Mouse (Mus musculus) heart, embryonic 16.5 days (tissue): ENCODE data around the gene Hoxb9. TPM values are rescaled to one million over a fixed set of nuclear protein-coding genes. Genes with fewer than 3 reads are reported as not detected.

ENCODE experiments used
- ATAC-seq: fragments of 200-750 bp; cut with Nextera tagmentation; replicated peaks from 2 replicates; pipeline ENCODE4 v1.8.0; 2017; ENCODE audit warnings: moderate number of reproducible peaks; ENCODE audit not compliant: insufficient read depth, low FRiP score; ENCODE audit errors: extremely low read depth
- H3K27ac ChIP-seq: fragments of 300-500 bp; sonication (generic); 2 replicates; pipeline ENCODE4 v1.5.1; 2014; ENCODE audit warnings: mild to moderate bottlenecking, low read length, control low read depth, moderate library complexity
- H3K27me3 ChIP-seq: fragments of 300-500 bp; sonication (generic); 2 replicates; pipeline ENCODE4 v1.6.1; 2014; ENCODE audit warnings: low read length, mixed read lengths; ENCODE audit not compliant: control insufficient read depth, insufficient read depth
- H3K36me3 ChIP-seq: fragments of 300-500 bp; sonication (generic); 2 replicates; pipeline ENCODE4 v1.6.1; 2014; ENCODE audit not compliant: control insufficient read depth, insufficient read depth
- H3K4me1 ChIP-seq: fragments of 300-500 bp; sonication (generic); 2 replicates; pipeline ENCODE4 v1.6.1; 2014; ENCODE audit warnings: low read length, mixed read lengths; ENCODE audit not compliant: control insufficient read depth, insufficient read depth
- H3K4me2 ChIP-seq: fragments of 300-500 bp; sonication (generic); 2 replicates; pipeline ENCODE4 v1.6.1; 2014; ENCODE audit warnings: low read depth, mild to moderate bottlenecking, control low read depth, low read length
- H3K4me3 ChIP-seq: fragments of 300-500 bp; sonication (generic); 2 replicates; pipeline ENCODE4 v1.5.1; 2014; ENCODE audit warnings: mild to moderate bottlenecking, control low read depth, low read length
- H3K9ac ChIP-seq: fragments of 300-500 bp; sonication (generic); 2 replicates; pipeline ENCODE4 v1.6.1; 2014; ENCODE audit warnings: low read length, control low read depth
- H3K9me3 ChIP-seq: fragments of 300-500 bp; sonication (generic); replicated peaks from 2 replicates; pipeline ENCODE4 v1.6.1; 2016; ENCODE audit warnings: low read length; ENCODE audit not compliant: control insufficient read depth
- WGBS: fragments of 180-500 bp; shearing (Covaris S2); extraction: QIAGEN DNeasy Blood & Tissue Kit; methylation state at CpG from one replicate; pipeline ENCODE4 v1.1.7; 2014; 5-methylcytosine and 5-hydroxymethylcytosine counted together
- polyA plus RNA-seq: library from polyadenylated mRNA; unstranded; fragments of >200 nt; fragmentation: Nextera tagmentation; extraction: Ambion mirVana; gene quantifications from 2 replicates; pipeline ENCODE4 v1.2.1, GENCODE M21; 2015

Gene Hoxb9
- polyA plus RNA-seq, 1 experiment from 2014 or later = not detected

DNA sequence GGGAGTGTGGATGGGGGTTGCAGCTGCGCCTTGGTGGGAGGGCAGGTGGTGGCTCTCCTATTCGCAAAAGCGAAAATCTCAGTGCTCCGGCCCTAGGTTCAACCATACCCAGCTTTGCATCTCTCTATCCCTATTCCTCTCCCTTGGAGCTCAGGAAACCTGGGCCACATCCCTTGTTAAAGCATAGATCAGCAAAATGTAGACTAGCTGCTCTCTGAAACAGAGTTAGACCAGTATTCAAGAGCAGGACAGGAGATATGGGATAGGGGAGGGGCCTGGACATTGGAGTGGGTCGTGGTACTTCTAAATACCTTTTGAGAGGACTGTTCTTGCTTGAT is 44.1 kb downstream of the Hoxb9 start:
- 21% methylated on average over 5 of the region's 5 CpGs for WGBS
- Histone ChIP-seq H3K27ac (no peak overlapping the region), H3K27me3 (peaks cover 90% of the 10 kb centered on the region), H3K4me3 (peak overlapping the region; percentile 33), H3K36me3 (no peaks in the 10 kb centered on the region), H3K4me2 (peak overlapping the region; percentile 17; the same call in 1 of the 2 replicates), H3K9ac (no peak overlapping the region), H3K9me3 (no peaks in the 10 kb centered on the region), H3K4me1 (0 out of 2 replicates have a peak, but pooled peaks cover 2% of the 10 kb centered on the region)
- ATAC-seq = no peak

DNA sequence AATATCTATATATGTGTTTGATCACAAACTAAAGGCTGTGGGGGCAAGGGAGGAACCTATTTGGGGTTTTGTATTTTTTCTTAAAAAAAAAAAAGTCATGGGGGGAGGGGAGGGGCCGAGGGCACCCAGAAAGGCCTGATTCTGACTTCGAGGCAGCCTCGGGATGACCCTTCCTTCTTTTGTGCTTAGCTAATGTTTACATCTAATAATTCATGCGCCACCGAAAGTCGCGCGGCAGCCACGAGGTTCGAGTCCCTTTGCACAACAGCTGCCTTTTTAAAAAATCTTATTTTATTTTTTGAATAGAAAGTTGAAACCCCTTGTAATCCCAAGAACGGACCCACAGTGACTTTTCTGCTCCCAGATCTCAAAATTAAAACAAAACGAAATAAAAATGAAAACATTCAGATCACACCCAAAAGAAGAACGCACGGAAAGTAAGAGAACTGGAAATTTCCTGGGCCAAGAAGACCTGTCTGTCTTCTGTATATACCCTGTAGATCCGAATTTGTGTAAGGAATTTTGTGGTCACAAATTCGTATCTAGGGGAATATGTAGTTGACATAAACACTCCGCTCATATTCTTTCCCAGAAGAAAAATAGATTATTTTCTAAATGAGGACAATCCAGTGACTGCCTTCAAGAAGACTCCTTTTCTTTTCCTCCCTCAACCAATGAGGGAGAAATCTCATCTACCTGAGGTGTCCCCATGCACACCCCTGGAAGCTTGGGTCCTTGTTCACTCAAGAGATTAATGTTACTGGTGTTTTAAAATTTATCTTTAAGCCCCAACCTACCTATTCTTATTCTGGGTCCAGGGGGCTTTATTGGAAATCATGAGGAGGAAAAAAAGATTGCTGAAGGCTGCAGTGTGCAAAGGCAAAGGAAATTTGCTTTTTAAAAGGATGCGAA is 45.7 kb downstream of the Hoxb9 start:
- WGBS = 15% methylated on average over 18 of the region's 18 CpGs

DNA sequence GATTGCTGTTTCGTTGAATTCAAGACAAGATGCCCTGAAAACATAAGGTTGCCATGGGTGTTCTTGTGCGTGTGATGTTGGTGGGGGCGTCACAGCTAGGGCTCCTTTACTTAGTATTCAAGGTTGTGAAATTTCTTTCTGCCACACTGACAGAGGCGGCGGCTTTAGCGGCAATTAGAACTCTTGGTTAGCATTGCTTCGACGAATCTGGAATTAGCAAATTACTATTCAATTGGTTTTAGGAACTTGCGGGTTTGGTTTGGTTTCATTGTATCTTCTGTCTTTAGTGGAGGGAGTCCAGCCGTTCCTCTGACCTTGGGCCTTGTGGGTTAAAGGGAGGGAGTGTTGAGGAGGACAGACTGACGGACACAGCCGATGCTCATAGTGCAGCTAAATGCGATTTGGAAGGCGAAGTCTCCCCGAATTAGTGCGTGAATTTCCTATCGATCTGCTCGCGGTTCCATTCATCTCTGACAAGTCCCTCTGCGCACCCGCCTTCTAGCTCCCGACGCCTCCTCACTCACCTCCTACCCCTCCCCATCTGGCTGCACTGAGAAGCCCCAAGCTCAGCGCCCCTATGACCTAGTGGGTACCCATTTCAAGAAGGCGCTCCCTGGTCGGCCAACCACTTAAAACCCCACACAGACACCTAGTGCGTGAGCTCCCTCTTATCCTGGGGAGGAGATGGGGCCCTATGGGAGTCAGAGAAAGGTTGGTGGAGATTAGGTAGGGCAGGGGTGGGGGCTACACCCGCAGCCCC is 46.5 kb downstream of the Hoxb9 start, which contains the start of gene Hoxb4:
Hoxb4 (plus strand) TSS at position 660 of the 760 bp plus-strand sequence.
- Histone ChIP-seq H3K27ac (peak within 1 kb of the TSS; percentile 41), H3K36me3 (no peaks in the 10 kb centered on the region), H3K27me3 (peaks cover 93% of the 10 kb centered on the region), H3K4me3 (peak within 1 kb of the TSS; percentile 50), H3K9ac (peak within 1 kb of the TSS; percentile 65), H3K4me1 (no peaks in the 10 kb centered on the region), H3K4me2 (peak within 1 kb of the TSS; percentile 54), H3K9me3 (no peaks in the 10 kb centered on the region)
- WGBS = 7% methylated on average over 28 of the region's 28 CpGs
- ATAC-seq = 0 out of 2 replicates have a peak, but pooled peaks have one; percentile 14

More for the DNA sequence above, 45.7 kb downstream of the Hoxb9 start:
- Histone ChIP-seq H3K27me3 (peaks cover 93% of the 10 kb centered on the region), H3K9ac (no peak overlapping the region), H3K4me3 (no peak overlapping the region), H3K4me1 (no peaks in the 10 kb centered on the region), H3K27ac (no peak overlapping the region), H3K9me3 (no peaks in the 10 kb centered on the region), H3K36me3 (no peaks in the 10 kb centered on the region), H3K4me2 (no peak overlapping the region)
- ATAC-seq = no peak

DNA sequence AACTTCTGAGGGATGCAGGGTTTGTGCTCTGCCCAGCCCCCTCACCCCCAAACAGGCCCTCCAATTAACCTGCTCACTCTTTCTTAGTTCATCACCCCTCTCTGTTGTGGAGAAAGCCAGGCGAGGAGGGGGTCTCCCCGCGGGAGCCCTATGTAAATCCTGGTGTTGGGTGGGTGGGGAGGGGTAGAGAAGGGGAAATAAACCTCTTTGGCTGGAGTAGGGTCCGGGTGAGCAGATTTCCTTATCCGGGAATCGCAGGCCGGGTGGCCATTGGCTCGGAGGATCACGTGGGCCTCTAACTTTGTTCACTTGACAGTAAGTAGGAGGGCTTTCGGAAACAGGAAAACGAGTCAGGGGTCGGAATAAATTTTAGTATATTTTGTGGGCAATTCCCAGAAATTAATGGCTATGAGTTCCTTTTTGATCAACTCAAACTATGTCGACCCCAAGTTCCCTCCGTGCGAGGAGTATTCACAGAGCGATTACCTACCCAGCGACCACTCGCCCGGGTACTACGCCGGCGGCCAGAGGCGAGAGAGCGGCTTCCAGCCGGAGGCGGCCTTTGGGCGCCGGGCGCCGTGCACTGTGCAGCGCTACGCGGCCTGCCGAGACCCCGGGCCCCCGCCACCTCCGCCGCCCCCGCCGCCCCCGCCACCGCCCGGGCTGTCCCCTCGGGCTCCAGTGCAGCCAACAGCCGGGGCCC is 47.3 kb downstream of the Hoxb9 start:
- Histone ChIP-seq H3K27ac (peak overlapping the region; percentile 41), H3K9me3 (no peaks in the 10 kb centered on the region), H3K4me1 (no peaks in the 10 kb centered on the region), H3K27me3 (peaks cover 93% of the 10 kb centered on the region), H3K36me3 (no peaks in the 10 kb centered on the region), H3K4me3 (peak overlapping the region; percentile 50), H3K4me2 (peak overlapping the region; percentile 54), H3K9ac (peak overlapping the region; percentile 65)
- under 1% methylated on average over 44 of the region's 45 CpGs for whole genome bisulfite sequencing
- ATAC-seq = peak; percentile 60; the same call in 1 of the 2 replicates

DNA sequence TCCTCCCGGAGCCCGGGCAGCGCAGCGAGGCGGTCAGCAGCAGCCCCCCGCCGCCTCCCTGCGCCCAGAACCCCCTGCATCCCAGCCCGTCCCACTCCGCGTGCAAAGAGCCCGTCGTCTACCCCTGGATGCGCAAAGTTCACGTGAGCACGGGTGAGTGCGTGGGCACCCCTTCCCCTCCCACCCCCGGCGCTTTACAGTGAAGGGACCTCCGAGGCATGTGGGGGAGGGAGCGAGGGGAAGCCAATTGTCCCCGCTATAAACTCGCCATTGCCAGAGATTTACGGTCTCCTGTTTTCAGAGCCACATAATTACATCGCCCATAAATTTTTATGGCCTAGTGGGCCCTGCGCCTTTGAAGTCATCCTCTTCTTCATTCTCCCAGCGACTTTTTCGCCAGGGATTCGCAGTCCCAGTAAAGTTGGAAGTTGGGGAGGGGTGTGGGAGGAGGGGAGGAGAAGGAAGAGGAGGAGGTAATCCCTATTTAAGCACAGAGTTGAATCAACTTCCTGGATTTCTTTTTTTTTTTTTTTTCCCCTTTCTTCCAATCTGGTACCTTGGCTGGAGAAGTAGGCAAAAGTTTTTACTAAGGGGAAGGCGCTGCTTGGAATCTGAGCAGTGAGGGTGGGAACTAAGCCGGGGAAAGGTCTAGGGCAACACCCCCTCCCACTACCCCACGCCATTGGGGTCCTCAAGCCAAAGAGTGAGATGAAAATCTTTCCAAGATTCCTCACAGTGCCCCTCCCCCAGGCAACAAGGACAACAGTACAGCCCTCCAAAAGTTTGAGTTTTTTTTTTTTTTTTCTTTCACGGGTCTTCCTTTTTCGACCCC is 48.0 kb downstream of the Hoxb9 start:
- no peaks in the 10 kb centered on the region for H3K4me1 ChIP-seq
- H3K27ac ChIP-seq = peak overlapping the region; percentile 49
- ATAC-seq = no peak
- under 1% methylated on average over 31 of the region's 34 CpGs for WGBS
- no peaks in the 10 kb centered on the region for H3K9me3 ChIP-seq
- H3K36me3 ChIP-seq = no peaks in the 10 kb centered on the region
- H3K4me2 ChIP-seq = peak overlapping the region; percentile 54
- H3K9ac ChIP-seq = peak overlapping the region; percentile 65
- peak overlapping the region; percentile 50 for H3K4me3 ChIP-seq
- H3K27me3 ChIP-seq = peaks cover 93% of the 10 kb centered on the region

DNA sequence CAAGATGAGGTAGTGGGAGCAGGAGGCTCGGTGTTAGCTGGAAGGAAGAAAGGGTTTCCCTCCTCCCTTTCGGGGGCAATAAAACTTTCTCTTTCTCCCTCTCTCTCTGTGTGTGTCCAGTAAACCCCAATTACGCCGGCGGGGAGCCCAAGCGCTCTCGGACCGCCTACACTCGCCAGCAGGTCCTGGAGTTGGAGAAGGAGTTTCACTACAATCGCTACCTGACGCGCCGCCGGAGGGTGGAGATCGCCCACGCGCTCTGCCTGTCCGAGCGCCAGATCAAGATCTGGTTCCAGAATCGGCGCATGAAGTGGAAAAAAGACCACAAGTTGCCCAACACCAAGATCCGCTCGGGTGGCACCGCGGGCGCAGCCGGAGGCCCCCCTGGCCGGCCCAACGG is 48.7 kb downstream of the Hoxb9 start:
- peak overlapping the region; percentile 49; the same call in 1 of the 2 replicates for H3K27ac ChIP-seq
- H3K4me2 ChIP-seq = peak overlapping the region; percentile 54
- ATAC-seq = no peak
- WGBS = 2% methylated on average over 29 of the region's 29 CpGs
- no peaks in the 10 kb centered on the region for H3K9me3 ChIP-seq
- H3K27me3 ChIP-seq = peaks cover 94% of the 10 kb centered on the region
- H3K4me1 ChIP-seq = no peaks in the 10 kb centered on the region
- H3K36me3 ChIP-seq = no peaks in the 10 kb centered on the region
- peak overlapping the region; percentile 50 for H3K4me3 ChIP-seq
- H3K9ac ChIP-seq = peak overlapping the region; percentile 27

DNA sequence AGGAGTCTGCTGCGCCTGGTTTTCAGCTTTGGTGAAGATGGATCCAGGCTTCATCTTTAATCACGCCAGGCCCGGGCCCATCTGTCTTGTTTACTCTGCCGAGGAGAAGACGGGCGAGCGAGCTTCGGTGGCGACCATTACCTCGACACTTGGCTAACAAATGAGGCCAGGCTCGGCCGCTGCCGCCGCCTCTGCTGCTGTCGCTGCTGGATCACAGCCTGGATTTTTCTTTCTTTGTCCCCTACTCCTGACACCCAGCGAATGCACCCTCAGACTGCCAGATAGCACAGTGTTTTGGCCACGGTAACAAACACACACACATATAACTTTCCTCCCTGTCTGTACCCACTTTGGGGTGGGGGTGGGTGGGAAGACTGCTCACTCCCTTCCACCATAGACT is 49.4 kb downstream of the Hoxb9 start:
- Histone ChIP-seq H3K27ac (no peak overlapping the region), H3K4me2 (peak overlapping the region; percentile 13; the same call in 1 of the 2 replicates), H3K4me3 (peak overlapping the region; percentile 5; the same call in 1 of the 2 replicates), H3K9me3 (no peaks in the 10 kb centered on the region), H3K27me3 (peaks cover 94% of the 10 kb centered on the region), H3K36me3 (no peaks in the 10 kb centered on the region), H3K9ac (no peak overlapping the region), H3K4me1 (no peaks in the 10 kb centered on the region)
- 22% methylated on average over 17 of the region's 17 CpGs for WGBS
- no peak for ATAC-seq

DNA sequence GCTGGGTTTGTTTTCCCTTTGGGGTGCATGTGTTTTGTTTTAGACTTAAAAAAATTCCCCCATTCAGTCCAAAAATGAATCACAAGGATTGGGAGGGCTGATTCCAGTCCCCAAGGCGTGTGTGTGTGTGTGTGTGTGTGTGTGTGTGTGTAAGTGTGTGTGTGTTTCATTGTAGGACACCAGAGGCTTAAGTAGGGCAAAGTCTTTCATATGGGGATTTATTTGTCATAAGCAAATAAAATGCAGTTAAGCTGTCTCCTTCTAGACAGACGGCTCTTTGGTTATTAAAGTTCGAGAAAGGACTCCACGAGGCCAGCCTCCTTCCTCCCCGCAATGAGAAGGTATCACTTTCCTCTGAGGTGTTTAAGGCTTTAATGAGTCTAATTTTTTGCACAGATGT is 50.6 kb downstream of the Hoxb9 start:
- Histone ChIP-seq H3K9me3 (no peaks in the 10 kb centered on the region), H3K4me2 (no peak overlapping the region; the same call in 1 of the 2 replicates), H3K36me3 (no peaks in the 10 kb centered on the region), H3K4me3 (no peak overlapping the region), H3K9ac (no peak overlapping the region), H3K27me3 (peaks cover 94% of the 10 kb centered on the region), H3K4me1 (no peaks in the 10 kb centered on the region), H3K27ac (no peak overlapping the region)
- 38% methylated on average over 5 of the region's 5 CpGs for WGBS
- ATAC-seq = no peak
